Mouse (Mus musculus): ENCODE data around the gene Pnmal2. TPM values are rescaled to one million over a fixed set of nuclear protein-coding genes. Genes with fewer than 3 reads are reported as not detected.

Gene Pnmal2
- total and polyA plus RNA-seq, 2 experiments from 2014 or later = 106 to 139 TPM

GRCm38 (mm10) chr7:16911904-16912303 lies 32.6 kb upstream of the Pnmal2 start:
- Histone ChIP-seq H3K9me3 (ENCODE audit: low read length) (no peaks in the 10 kb centered on the region), H3K36me3 (ENCODE audit: insufficient read depth, low read length) (peaks cover 25% of the 10 kb centered on the region), H3K4me2 (ENCODE audit: low read depth, low read length) (no peak overlapping the region), H3K27me3 (ENCODE audit: insufficient read depth, low read length) (no peaks in the 10 kb centered on the region), H3K4me1 (ENCODE audit: insufficient read depth, low read length) (no peaks in the 10 kb centered on the region), H3K9ac (replicated peaks; ENCODE audit: low read length) (no peak overlapping the region), H3K27ac (no peak overlapping the region), H3K4me3 (ENCODE audit: low read length) (no peak overlapping the region)
- no peak for TF ChIP-seq CTCF (IDR thresholded peaks at IDR 0.05; ENCODE audit: low read depth)
- ATAC-seq (no peak), DNase-seq (ENCODE audit: low spot score) (no peak)
- 97% methylated on average over 3 of the region's 3 CpGs for WGBS

GRCm38 (mm10) chr7:16912360-16912759 lies 32.1 kb upstream of the Pnmal2 start:
- no peaks in the 10 kb centered on the region for H3K4me1 ChIP-seq (ENCODE audit: insufficient read depth, low read length)
- DNase-seq (ENCODE audit: low spot score) (no peak), ATAC-seq (no peak)
- H3K9ac ChIP-seq (replicated peaks; ENCODE audit: low read length) = no peak overlapping the region
- no peaks in the 10 kb centered on the region for H3K27me3 ChIP-seq (ENCODE audit: insufficient read depth, low read length)
- no peaks in the 10 kb centered on the region for H3K9me3 ChIP-seq (ENCODE audit: low read length)
- H3K4me3 ChIP-seq (ENCODE audit: low read length) = no peak overlapping the region
- WGBS = 59% methylated on average over 6 of the region's 6 CpGs
- H3K4me2 ChIP-seq (ENCODE audit: low read depth, low read length) = no peak overlapping the region
- no peak for TF ChIP-seq CTCF (IDR thresholded peaks at IDR 0.05; ENCODE audit: low read depth)
- no peak overlapping the region for H3K27ac ChIP-seq
- H3K36me3 ChIP-seq (ENCODE audit: insufficient read depth, low read length) = peaks cover 29% of the 10 kb centered on the region

- ATAC-seq (peak; percentile 65), DNase-seq (ENCODE audit: low spot score) (peak; percentile 87)
- Histone ChIP-seq H3K4me3 (ENCODE audit: low read length) (no peak overlapping the region), H3K36me3 (ENCODE audit: insufficient read depth, low read length) (peaks cover 38% of the 10 kb centered on the region), H3K9me3 (ENCODE audit: low read length) (no peaks in the 10 kb centered on the region), H3K9ac (replicated peaks; ENCODE audit: low read length) (no peak overlapping the region), H3K27me3 (ENCODE audit: insufficient read depth, low read length) (no peaks in the 10 kb centered on the region), H3K27ac (no peak overlapping the region; the same call in 1 of the 2 replicates), H3K4me2 (ENCODE audit: low read depth, low read length) (no peak overlapping the region), H3K4me1 (ENCODE audit: insufficient read depth, low read length) (peaks cover 4% of the 10 kb centered on the region; the same call in 1 of the 2 replicates)
- 31% methylated on average over 10 of the region's 10 CpGs for WGBS
- peak; percentile 93 for TF ChIP-seq CTCF (IDR thresholded peaks at IDR 0.05; ENCODE audit: low read depth)
Measured at GRCm38 (mm10) chr7:16913806-16914452, 30.6 kb upstream of the Pnmal2 start.

GRCm38 (mm10) chr7:16914453-16915343 lies 29.8 kb upstream of the Pnmal2 start:
- H3K36me3 ChIP-seq (ENCODE audit: insufficient read depth, low read length) = peaks cover 41% of the 10 kb centered on the region
- 83% methylated on average over 18 of the region's 18 CpGs for WGBS
- H3K27me3 ChIP-seq (ENCODE audit: insufficient read depth, low read length) = no peaks in the 10 kb centered on the region

GRCm38 (mm10) chr7:16915461-16916340 lies 28.8 kb upstream of the Pnmal2 start:
- Histone ChIP-seq H3K9me3 (ENCODE audit: low read length) (no peaks in the 10 kb centered on the region), H3K27me3 (ENCODE audit: insufficient read depth, low read length) (no peaks in the 10 kb centered on the region), H3K9ac (replicated peaks; ENCODE audit: low read length) (no peak overlapping the region), H3K27ac (no peak overlapping the region), H3K36me3 (ENCODE audit: insufficient read depth, low read length) (peaks cover 41% of the 10 kb centered on the region), H3K4me1 (ENCODE audit: insufficient read depth, low read length) (peaks cover 16% of the 10 kb centered on the region; the same call in 1 of the 2 replicates), H3K4me3 (ENCODE audit: low read length) (no peak overlapping the region), H3K4me2 (ENCODE audit: low read depth, low read length) (no peak overlapping the region)
- ATAC-seq = no peak
- TF ChIP-seq CTCF (IDR thresholded peaks at IDR 0.05; ENCODE audit: low read depth) = no peak
- no peak for DNase-seq (ENCODE audit: low spot score)
- WGBS = 84% methylated on average over 32 of the region's 32 CpGs

More at GRCm38 (mm10) chr7:16914453-16915343, 29.8 kb upstream of the Pnmal2 start:
- H3K4me3 ChIP-seq (ENCODE audit: low read length) = no peak overlapping the region
- no peak for DNase-seq (ENCODE audit: low spot score)
- H3K27ac ChIP-seq = peak overlapping the region; percentile 27; the same call in 1 of the 2 replicates
- no peaks in the 10 kb centered on the region for H3K9me3 ChIP-seq (ENCODE audit: low read length)
- H3K9ac ChIP-seq (replicated peaks; ENCODE audit: low read length) = no peak overlapping the region
- no peak for ATAC-seq
- TF ChIP-seq CTCF (IDR thresholded peaks at IDR 0.05; ENCODE audit: low read depth) = no peak
- no peak overlapping the region for H3K4me2 ChIP-seq (ENCODE audit: low read depth, low read length)
- peaks cover 9% of the 10 kb centered on the region; the same call in 1 of the 2 replicates for H3K4me1 ChIP-seq (ENCODE audit: insufficient read depth, low read length)
